Mouse (Mus musculus): ENCODE results near the gene Vangl2.

Gene Vangl2

GRCm38 (mm10) chr1:171961704-171962103, 66.5 kb downstream of the Vangl2 start:
- no peak for DNase-seq

- no peak for DNase-seq
Observed at GRCm38 (mm10) chr1:171960726-171961125, 67.5 kb downstream of the Vangl2 start.

- no peak for DNase-seq
Observed at GRCm38 (mm10) chr1:171957411-171957810, 70.8 kb downstream of the Vangl2 start.

DNA sequence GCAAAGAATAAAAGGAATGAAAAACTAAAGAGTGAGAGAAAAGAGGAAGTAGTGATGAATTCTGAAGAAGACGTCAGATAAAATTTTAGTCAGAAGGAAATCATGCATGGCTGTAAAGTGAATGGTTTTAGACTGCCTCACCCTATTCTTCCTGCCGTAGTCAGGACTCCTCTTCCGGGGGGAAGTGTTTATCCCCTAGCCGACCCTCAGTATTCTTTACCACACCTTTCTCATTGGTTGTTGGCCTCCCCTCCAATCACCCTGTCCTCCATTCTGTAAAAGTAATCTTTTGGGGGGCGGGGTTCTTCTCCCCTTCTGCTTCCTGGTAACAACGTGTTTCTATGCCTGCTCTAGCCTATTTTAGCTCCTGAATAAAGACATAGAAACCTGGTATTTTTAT, 73.2 kb downstream of the Vangl2 start:
- DNase-seq = no peak

All from right cerebral cortex, postnatal 4 days (tissue).